Mouse (Mus musculus): ENCODE measurements around the gene Atp5e.

- no peak for TF ChIP-seq CTCF (IDR thresholded peaks at IDR 0.05; ENCODE audit: control insufficient read depth, insufficient read depth, low read length)
- no peak for TF ChIP-seq POLR2A (IDR thresholded peaks at IDR 0.05; ENCODE audit: borderline replicate concordance, control insufficient read depth, low read depth, low read length)
Measured at GRCm38 (mm10) chr2:174434943-174435342, 29.0 kb downstream of the Atp5e start.

Data from bone marrow, adult 2 months (tissue).